Mouse (Mus musculus) spleen, postnatal 10 days (tissue): ENCODE measurements around the gene Gm49776.
"Not testable (repeated sequence)": the region's sequence is repeated elsewhere in the genome, so short reads cannot be mapped to it uniquely, and the experiment has no call there.

Experiments
- DNase-seq, 2 experiments: peaks; one replicate each; pipeline ENCODE4 v3.0.0; 2021 to 2022; ENCODE audit warnings: low spot score in 2 of 2

Gm49776 gene

GRCm38 (mm10) chr16:18203430-18204091 lies 54.6 kb downstream of the Gm49776 start:
- no peak for DNase-seq

DNA sequence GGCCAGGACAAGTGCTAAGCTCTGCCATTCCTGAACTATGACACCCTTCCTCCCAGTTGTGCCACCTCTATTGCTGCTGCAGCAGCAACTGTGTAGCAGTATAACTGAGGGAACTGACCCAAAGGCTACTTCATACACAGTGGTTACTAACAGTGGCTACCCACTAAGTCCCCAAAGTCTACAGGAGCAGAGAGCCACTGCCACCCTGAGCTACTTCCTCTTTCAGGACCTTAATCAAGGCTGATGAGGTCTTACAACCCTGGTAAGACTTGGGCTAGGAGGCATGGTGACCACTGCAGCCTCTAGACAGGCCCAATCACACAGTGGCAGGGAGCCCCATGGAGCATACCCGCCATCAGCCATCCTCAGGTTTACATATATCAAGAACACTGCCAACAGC lies 56.1 kb downstream of the Gm49776 start:
- DNase-seq: no peak

DNA sequence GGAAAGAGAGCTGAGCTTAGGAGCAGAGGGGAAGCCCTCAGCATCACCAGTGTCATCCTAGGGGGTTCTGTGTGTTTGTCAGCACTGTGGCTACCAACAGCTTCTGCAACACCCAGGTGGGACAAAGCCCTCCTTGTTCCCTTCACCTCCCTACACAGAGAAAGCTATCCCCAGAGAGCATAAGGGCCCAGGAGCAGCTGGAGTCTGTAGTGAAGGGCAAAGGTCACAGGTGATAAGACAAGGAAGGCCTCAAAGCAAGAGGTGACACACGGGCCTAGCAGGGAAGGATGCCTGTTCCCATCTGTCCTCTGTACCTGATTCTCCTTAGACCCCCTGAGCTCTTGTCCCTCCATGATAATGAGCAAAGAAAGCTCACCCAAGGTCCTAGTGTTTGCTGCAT lies 56.5 kb downstream of the Gm49776 start:
- no peak for DNase-seq

DNA sequence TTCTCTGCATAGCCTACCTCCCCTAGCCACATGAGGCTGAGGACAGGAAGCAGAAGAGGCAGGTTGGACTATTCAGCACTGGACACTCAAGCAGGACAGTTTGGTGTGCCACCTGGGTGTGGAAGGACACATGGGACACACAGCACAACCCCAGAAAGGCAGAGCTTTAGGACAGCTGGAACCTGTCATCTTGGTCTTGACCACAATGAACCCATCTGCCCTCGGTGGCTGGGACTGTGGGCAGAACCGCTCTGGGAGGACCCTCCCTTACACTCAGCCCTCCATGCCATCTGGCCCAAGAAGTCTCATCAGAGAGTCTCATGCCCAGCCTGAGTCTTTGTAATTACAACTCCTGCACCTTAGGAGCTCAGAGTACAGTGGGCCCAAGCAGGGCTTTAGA lies 58.1 kb downstream of the Gm49776 start:
- no peak for DNase-seq

DNA sequence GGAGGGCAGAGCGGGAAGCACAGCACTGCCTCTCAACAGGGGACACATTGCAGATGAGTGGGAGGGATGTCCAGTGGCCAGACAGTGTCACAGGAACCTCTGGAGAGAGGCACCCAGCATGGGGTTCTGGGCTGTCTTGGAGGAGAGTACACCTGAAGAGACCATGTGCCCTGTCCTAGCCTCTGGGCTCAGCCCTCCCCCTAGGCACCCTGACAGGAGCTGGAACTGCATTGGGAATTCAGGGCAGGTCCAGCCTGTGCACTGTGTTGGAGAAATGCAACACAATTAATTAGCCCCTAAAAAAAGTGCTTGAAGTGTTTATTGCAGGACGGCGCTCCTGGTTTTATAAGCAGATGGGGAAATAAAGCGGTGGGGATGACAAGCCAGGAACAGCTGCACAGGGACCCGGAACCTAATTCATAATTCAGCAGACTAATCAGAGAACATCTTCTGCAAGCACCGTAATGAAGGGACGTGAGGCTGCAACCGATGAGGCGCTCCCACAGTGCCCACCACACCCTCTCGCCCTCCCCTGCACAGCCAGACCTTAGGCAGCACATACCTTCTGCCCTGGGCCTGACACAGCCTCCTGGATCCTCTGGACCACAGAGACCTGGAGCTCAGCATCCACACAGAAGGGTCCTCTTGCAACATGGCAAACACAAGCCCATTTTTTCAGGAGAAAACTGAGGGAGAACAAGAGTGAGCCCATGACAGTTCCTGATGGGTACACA lies 59.6 kb downstream of the Gm49776 start:
- DNase-seq: no peak

DNA sequence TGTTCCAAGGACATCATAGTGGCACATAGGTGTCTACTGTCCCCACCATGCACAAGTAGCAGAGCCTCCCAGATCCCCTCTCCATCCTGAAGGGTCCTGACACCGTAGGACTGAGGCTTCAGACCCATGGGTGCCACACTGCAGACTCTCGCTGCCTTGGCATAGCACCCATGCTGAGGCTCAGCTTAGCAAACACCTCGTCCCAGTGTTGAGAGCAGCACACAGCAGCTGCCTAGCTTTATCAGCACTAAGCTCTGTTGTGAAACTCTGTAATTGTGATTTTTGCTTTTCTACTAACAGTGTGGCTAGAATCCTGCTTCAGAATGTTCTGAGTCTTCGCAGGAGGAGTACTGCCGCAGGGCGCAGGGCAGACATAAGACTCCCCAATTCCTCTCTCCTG lies 60.2 kb downstream of the Gm49776 start:
- no peak for DNase-seq

GRCm38 (mm10) chr16:18195561-18195960 lies 62.6 kb downstream of the Gm49776 start:
- not testable (repeated sequence) for DNase-seq
